Mouse (Mus musculus) erythroblast, embryonic 14.5 days (primary cell): ENCODE results near the gene Rbfox1.

ENCODE experiments used
- GATA1 ChIP-seq: IDR thresholded peaks from 2 replicates; pipeline ENCODE4 v1.6.1; 2012; ENCODE audit warnings: low read length, inconsistent platforms, mixed read lengths
- TAL1 ChIP-seq: IDR thresholded peaks from 3 replicates; pipeline ENCODE4 v1.6.1; 2012; ENCODE audit warnings: low read length, inconsistent platforms, mixed read lengths

- TF ChIP-seq TAL1 = no peak
- no peak for TF ChIP-seq GATA1
Observed at GRCm38 (mm10) chr16:6019361-6019760, 134.2 kb downstream of the Rbfox1 start.
